Mouse (Mus musculus): ENCODE results near the gene Fcrls. TPM values are rescaled to one million over a fixed set of nuclear protein-coding genes. Genes with fewer than 3 reads are reported as not detected.

Gene Fcrls
- polyA plus RNA-seq, 1 experiment from 2014 or later = 5.0 TPM

DNA sequence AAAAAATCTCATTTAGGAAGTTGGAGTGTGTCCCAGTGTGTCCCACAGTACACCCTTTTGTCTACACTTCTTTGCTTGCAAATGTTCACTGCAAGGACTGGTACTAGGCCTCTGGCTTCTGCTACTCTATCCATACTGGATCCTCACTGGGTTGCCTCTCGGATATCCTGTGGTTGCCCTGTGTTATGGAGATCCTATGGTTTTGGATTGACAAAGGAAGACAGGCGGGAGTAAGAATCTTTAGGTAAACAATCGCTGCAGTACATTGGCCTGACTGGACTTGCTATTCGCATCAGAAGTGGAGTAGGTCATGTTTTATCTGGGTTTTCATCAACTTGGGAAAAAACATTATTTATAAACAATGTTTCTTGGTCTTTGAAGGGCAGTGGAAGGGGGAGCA is 22.6 kb downstream of the Fcrls start:
- 77% methylated on average over 4 of the region's 4 CpGs for WGBS
- H3K36me3 ChIP-seq (ENCODE audit: control insufficient read depth, insufficient read depth, low read length) = no peaks in the 10 kb centered on the region
- ATAC-seq (replicated peaks; ENCODE audit: low FRiP score) = no peak

DNA sequence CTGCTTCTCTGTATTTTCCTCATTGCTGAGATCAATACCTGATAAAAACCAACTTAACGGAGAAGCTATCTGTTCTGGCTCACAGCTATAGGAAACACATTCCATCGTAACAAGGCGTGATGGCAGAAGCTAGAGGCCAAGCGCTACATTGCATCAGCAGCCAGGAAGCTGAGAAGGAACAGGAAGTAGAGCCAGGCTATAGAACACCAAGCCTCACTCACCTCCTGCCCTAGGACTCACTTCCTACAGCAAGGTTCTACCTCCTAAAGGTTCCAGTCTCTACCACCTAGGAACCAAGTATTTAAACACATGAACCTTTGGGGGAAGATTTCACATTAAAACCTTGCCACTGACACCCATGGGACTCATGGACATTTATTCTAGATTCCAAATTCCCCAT is 39.9 kb downstream of the Fcrls start:
- no peaks in the 10 kb centered on the region for H3K27me3 ChIP-seq (ENCODE audit: control insufficient read depth, insufficient read depth, low read length)
- H3K9me3 ChIP-seq (ENCODE audit: control insufficient read depth, low read length) = no peaks in the 10 kb centered on the region
- WGBS = 82% methylated on average over 4 of the region's 4 CpGs
- no peak overlapping the region for H3K9ac ChIP-seq (ENCODE audit: low read length)
- H3K36me3 ChIP-seq (ENCODE audit: control insufficient read depth, insufficient read depth, low read length) = no peaks in the 10 kb centered on the region
- H3K4me1 ChIP-seq (replicated peaks; ENCODE audit: control insufficient read depth, insufficient read depth, low read length) = no peaks in the 10 kb centered on the region
- no peak overlapping the region for H3K4me3 ChIP-seq (ENCODE audit: low read depth, low read length)
- no peak for ATAC-seq (replicated peaks; ENCODE audit: low FRiP score)
- no peak overlapping the region for H3K4me2 ChIP-seq (ENCODE audit: low read depth, low read length, severe bottlenecking)
- H3K27ac ChIP-seq (ENCODE audit: low read depth, low read length) = no peak overlapping the region
- no peak for DNase-seq (ENCODE audit: low spot score)

More for the DNA sequence above, 22.6 kb downstream of the Fcrls start:
- H3K27me3 ChIP-seq (ENCODE audit: control insufficient read depth, insufficient read depth, low read length) = no peaks in the 10 kb centered on the region
- H3K9me3 ChIP-seq (ENCODE audit: control insufficient read depth, low read length) = no peaks in the 10 kb centered on the region
- H3K27ac ChIP-seq (ENCODE audit: low read depth, low read length) = no peak overlapping the region
- DNase-seq (ENCODE audit: low spot score) = no peak
- H3K4me3 ChIP-seq (ENCODE audit: low read depth, low read length) = no peak overlapping the region
- no peaks in the 10 kb centered on the region for H3K4me1 ChIP-seq (replicated peaks; ENCODE audit: control insufficient read depth, insufficient read depth, low read length)
- no peak overlapping the region for H3K4me2 ChIP-seq (ENCODE audit: low read depth, low read length, severe bottlenecking)
- H3K9ac ChIP-seq (ENCODE audit: low read length) = no peak overlapping the region

DNA sequence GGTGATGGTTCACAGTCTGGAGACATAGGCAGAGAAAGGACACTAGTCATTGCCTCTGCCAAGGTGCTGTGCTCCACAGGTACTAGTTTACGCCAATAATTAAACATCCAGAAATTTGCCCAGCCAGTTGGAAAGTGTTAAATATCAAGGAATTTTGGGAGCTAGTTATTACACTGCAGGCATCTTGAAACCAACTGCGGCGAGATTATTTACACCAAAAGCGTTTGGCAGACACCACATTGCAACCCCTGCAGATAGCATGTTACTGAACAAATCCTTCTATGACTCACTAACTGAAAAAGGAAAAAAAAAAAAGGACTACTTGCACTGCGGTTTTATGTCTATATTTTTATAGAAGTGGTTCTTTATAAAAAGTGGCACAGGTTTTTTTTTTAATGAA is 41.2 kb downstream of the Fcrls start:
- Histone ChIP-seq H3K4me3 (ENCODE audit: low read depth, low read length) (no peak overlapping the region), H3K36me3 (ENCODE audit: control insufficient read depth, insufficient read depth, low read length) (no peaks in the 10 kb centered on the region), H3K9me3 (ENCODE audit: control insufficient read depth, low read length) (no peaks in the 10 kb centered on the region), H3K27ac (ENCODE audit: low read depth, low read length) (no peak overlapping the region), H3K4me1 (replicated peaks; ENCODE audit: control insufficient read depth, insufficient read depth, low read length) (no peaks in the 10 kb centered on the region), H3K9ac (ENCODE audit: low read length) (no peak overlapping the region), H3K4me2 (ENCODE audit: low read depth, low read length, severe bottlenecking) (no peak overlapping the region), H3K27me3 (ENCODE audit: control insufficient read depth, insufficient read depth, low read length) (no peaks in the 10 kb centered on the region)
- 92% methylated on average over 5 of the region's 5 CpGs for WGBS
- DNase-seq (ENCODE audit: low spot score) = no peak
- no peak for ATAC-seq (replicated peaks; ENCODE audit: low FRiP score)

DNA sequence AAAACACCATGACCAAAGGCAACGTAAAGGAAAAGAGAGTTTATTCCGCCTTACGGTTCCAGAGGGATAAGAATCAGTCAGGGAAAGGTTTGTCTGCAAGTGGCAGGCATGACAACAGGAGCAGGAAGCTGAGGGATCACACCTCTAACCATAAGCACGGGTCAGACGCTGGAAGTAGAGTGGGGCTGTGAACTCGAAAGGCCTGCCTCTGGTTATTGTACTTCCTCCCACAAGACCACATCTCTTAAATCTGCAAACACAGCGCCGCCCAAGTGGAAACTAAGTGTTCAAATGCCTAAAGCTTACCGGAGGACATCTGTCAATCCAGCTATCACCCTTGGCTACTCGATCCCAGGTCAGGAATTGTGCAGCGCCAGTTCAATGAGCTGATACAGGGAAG is 48.4 kb downstream of the Fcrls start:
- no peak for DNase-seq (ENCODE audit: low spot score)
- Histone ChIP-seq H3K27me3 (ENCODE audit: control insufficient read depth, insufficient read depth, low read length) (no peaks in the 10 kb centered on the region), H3K4me1 (replicated peaks; ENCODE audit: control insufficient read depth, insufficient read depth, low read length) (no peaks in the 10 kb centered on the region), H3K36me3 (ENCODE audit: control insufficient read depth, insufficient read depth, low read length) (no peaks in the 10 kb centered on the region), H3K4me3 (ENCODE audit: low read depth, low read length) (no peak overlapping the region), H3K9me3 (ENCODE audit: control insufficient read depth, low read length) (no peaks in the 10 kb centered on the region), H3K9ac (ENCODE audit: low read length) (no peak overlapping the region), H3K27ac (ENCODE audit: low read depth, low read length) (no peak overlapping the region), H3K4me2 (ENCODE audit: low read depth, low read length, severe bottlenecking) (no peak overlapping the region)
- WGBS = 77% methylated on average over 11 of the region's 11 CpGs
- ATAC-seq (replicated peaks; ENCODE audit: low FRiP score) = no peak

DNA sequence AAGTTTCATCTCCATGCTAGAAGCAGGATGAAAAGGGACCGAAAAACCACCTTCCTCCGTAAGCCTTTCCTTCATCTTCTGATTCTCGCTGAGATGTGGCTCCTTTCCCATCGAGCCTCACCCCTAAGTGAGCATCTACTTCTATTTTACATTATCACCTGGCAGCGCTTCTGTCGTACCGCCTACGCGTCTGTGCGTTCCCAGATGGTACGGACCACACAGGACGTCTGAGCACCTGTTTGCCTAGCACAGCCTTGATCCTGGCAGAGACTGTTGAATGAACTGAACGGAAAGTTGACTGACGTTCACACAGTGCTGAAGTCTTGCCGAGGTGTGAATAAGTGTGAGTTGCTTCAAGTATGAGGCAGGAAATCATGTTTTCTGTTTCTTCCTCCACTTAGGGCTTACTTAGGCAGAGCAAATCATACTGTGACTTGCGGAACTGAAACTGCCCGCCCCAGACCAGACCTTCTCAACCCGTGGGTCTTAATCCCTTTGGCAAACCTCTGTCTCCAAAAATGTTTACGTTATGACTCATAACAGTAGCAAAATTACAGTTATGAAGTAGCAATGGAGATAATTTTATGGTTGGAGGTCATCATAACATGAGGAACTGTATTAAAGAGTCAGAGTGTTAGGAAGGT is 49.2 kb downstream of the Fcrls start:
- H3K27me3 ChIP-seq (ENCODE audit: control insufficient read depth, insufficient read depth, low read length) = no peaks in the 10 kb centered on the region
- no peak overlapping the region for H3K4me2 ChIP-seq (ENCODE audit: low read depth, low read length, severe bottlenecking)
- ATAC-seq (replicated peaks; ENCODE audit: low FRiP score) (no peak), DNase-seq (ENCODE audit: low spot score) (no peak)
- no peak overlapping the region for H3K27ac ChIP-seq (ENCODE audit: low read depth, low read length)
- no peaks in the 10 kb centered on the region for H3K9me3 ChIP-seq (ENCODE audit: control insufficient read depth, low read length)
- no peak overlapping the region for H3K4me3 ChIP-seq (ENCODE audit: low read depth, low read length)
- 91% methylated on average over 19 of the region's 19 CpGs for WGBS
- no peak overlapping the region for H3K9ac ChIP-seq (ENCODE audit: low read length)
- H3K4me1 ChIP-seq (replicated peaks; ENCODE audit: control insufficient read depth, insufficient read depth, low read length) = no peaks in the 10 kb centered on the region
- H3K36me3 ChIP-seq (ENCODE audit: control insufficient read depth, insufficient read depth, low read length) = no peaks in the 10 kb centered on the region

DNA sequence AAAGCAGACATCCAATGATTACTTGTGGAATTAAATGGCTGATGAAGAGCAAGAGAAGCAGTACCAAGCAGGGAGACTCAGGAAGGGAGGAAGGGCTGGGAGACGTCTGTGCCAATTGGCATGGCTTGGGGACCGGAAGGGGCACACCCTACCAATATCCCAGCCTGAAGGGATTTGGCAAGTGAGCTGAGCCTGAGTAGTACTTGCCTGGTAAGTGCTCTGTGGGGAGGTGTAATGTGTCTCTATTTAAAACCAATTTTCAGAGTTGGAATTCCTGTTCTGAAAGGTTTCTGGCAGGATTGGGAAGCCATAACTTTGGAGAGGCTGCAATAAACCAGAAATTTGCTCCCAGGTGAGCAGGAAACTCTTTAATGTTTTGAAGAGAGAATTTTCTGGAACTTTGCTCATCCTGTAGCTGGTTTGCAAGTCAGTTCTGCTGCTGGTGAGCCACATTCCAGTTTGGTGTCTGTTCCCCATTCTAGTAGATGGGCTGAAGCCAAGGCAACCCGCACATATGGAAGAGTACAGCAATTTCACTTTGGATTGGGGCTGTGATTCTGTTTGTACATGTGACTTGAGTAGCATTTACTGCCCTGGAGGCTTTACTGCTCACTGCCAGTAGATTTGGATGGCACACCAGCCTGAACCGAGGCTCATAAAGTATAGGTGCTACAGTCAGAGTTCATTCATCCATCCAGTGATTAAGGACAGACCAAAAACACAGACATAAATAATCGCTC is 57.0 kb downstream of the Fcrls start:
- no peak for DNase-seq (ENCODE audit: low spot score)
- H3K36me3 ChIP-seq (ENCODE audit: control insufficient read depth, insufficient read depth, low read length) = no peaks in the 10 kb centered on the region

More for the DNA sequence above, 57.0 kb downstream of the Fcrls start:
- 91% methylated on average over 5 of the region's 5 CpGs for WGBS
- Histone ChIP-seq H3K27ac (ENCODE audit: low read depth, low read length) (no peak overlapping the region), H3K9me3 (ENCODE audit: control insufficient read depth, low read length) (no peaks in the 10 kb centered on the region), H3K9ac (ENCODE audit: low read length) (no peak overlapping the region), H3K4me1 (replicated peaks; ENCODE audit: control insufficient read depth, insufficient read depth, low read length) (no peaks in the 10 kb centered on the region), H3K27me3 (ENCODE audit: control insufficient read depth, insufficient read depth, low read length) (no peaks in the 10 kb centered on the region), H3K4me3 (ENCODE audit: low read depth, low read length) (no peak overlapping the region), H3K4me2 (ENCODE audit: low read depth, low read length, severe bottlenecking) (no peak overlapping the region)
- ATAC-seq (replicated peaks; ENCODE audit: low FRiP score) = no peak

Other genes starting within 250 kb of the Fcrls start
- 10.2 and 10.6 TPM in 2 replicates for gene Kirrel, start 89.0 kb downstream of the Fcrls start, polyA plus RNA-seq (2014; fragmentation: Nextera tagmentation; extraction: Ambion mirVana)
- not detected in 2 replicates for gene Cd5l, start 94.1 kb upstream of the Fcrls start, polyA plus RNA-seq (2014; fragmentation: Nextera tagmentation; extraction: Ambion mirVana)
- gene Fcrl1, start 112.6 kb upstream of the Fcrls start, polyA plus RNA-seq (2014; fragmentation: Nextera tagmentation; extraction: Ambion mirVana) = not detected in 2 replicates
- not detected in 2 replicates for gene Fcrl5, start 172.0 kb upstream of the Fcrls start, polyA plus RNA-seq (2014; fragmentation: Nextera tagmentation; extraction: Ambion mirVana)